Mouse (Mus musculus) retina, postnatal 1 day (tissue): ENCODE results near the gene Mycl.
A peak's percentile ranks its signal among the peaks of the same experiment; 100 is the strongest.

Experiments used
- DNase-seq: peaks from one replicate; pipeline ENCODE4 v3.0.0-alpha.2; 2012

The Mycl gene

DNA sequence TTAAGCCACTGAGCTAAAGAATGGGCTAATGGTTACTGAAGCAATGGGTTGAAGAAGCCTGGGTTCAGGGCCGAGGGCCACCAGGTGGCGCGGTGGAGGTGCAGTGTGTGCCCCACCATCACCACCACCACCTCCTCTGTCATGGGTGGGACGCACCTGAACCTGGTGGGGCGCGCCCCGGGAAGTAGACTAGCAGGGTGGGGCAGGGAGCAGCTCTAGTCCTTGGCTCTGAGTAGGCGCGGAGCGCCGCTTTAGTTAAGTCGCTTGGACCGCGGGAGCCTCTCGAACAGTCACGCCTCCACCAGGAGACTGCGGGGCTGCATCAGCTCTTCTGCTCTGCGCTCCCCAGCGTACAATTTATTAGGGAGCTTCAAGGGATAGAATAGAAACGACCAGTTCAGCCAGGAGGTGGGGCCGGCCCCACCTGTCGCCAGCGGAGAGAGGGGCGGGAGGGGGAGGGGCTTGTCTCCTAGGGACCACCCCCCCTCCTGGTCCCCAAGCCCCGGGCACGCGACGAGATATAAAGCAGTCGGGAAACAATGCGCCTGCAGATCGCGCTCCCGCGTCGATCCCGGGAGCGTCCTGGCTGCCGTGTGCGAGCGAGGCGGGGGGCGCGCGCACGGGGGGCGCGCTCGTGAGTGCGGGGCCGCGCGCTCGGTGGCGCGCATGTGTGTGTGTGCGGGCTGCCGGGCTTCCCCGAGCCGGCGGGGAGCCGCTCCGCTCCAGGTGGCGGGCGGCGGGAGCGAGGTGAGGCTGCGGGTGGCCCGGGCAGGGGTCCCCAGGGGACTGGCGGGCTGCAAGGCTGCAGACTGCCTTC, at the start of gene Mycl:
Mycl (plus strand) TSS at position 249 of the 817 bp plus-strand sequence.
- DNase-seq, result peak; percentile 96

DNA sequence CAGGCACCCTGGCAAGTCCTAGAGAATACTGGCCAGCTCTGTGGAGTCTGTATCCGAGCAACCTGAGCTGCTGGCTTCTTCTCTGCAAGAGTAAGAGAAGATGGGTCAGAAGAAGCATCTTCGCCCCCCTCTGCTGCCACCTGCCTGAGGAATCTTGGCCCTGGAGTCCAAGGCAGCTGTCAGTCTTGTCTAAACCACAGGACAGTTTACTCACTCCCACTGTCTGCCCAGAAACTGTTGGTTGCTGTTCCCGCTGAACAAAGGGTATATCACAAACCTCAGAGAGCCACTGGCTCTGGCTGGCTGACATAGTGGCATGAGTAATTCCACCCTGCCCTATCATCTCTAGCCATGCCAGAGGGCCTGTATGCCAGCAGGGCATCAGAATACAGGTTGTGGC, 48.2 kb upstream of the Mycl start:
- DNase-seq, result no peak

DNA sequence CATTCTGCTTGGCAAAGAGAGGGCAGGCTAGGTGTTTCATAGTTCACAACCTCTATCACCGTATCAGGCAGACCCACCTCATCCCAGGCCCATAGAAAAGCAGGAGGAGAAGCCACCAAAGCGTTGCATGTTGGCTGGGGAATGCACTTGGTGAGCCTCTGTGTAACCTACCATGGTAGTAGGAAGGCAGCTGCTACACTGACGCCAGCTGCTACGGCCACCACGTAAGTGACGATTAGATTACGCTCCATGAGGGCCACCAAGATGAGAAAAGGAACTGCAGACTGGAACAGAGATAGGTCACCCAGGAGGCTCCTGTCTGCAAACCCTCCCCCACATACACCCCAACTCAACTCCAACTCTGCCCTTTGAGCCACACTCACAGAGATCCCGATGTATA, 46.4 kb upstream of the Mycl start:
- no peak for DNase-seq

DNA sequence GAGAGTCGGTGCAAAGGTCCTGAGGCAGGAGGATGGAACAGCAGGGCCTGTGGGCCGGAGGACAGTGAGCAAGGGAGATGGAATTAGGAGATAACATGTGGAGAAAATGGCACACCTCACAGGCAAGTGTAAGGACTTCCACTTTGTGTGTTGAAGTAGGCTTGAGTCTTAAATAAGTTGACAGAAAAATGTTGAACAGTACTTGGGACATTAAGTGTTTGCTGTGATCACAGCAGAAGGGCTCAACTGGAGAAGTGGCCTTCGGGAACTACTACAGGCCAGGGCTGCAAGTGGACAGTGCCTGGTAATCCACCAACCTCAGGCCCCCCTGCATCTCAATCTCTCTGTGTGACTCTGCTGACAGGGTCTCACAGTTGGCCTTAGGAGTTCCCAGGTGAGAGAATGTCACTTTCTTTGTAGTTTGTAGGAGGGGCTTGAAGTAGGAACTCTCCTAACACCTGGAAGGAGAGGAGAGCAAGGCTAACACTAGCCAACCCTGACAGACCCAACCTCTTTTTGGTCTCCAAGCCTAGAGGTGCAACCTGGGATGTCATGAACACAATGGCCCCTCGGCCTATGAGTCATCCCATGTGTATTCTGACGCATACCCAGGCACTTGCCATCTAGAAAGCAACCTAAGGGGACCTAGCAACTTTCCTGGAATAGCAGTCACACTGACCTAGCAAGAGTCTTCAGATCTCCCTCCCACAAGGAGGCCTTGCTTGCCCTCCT, 40.6 kb upstream of the Mycl start:
- DNase-seq, result no peak

DNA sequence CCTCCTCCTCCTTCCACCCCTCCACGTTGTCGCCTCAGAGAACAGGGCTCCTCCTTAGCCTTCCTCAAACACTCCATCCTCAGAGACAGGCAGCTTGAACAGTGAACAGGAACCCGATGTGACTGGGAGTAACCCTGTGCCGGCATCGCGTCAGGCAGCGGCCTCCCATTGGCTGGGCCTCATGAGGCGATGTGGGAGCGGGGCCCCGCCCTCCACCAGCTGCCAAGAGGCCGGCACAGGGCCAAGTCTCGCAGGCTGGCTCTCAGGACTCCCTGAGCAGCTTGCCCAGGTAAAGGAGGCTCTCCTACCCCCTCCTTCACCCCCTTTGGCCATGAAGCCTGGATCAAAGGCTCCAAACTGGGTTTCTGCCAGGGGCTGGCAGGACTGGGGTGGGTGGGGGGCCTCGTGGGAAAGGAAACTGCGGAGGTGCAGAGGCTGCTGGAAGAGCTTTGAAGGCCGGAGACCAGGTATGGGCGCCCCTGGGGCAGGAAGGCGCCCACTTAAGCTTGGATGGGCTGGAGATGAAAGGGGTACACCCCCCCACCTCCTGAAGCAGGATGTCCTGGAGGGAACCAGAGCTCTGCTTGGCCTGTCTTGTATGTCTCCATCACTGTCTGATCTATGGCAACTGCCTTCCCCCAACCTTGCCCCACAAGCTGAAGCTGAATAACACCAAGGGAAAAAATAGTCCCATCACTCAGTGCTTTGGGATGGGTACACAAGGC, 39.9 kb upstream of the Mycl start:
- DNase-seq, result peak; percentile 94

DNA sequence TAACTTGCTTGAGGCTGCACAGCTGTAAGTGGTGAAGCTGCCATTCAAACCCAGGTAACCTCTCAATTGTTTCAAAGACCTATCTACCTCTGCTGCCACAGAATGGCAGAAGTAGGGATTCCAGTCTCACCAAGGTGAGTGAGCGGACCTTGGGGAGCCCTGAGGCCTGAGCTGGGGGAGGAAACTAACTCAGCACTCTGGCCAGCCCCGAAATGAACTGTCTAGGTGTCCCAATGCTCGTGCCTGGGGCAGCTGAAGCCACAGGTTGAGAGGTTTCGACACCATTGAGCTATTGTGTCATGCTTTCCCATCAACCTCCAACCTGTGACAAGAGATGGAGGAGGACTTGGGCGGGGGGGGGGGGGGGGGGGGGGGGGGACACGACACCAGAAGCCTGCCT, 39.2 kb upstream of the Mycl start:
- no peak for DNase-seq

DNA sequence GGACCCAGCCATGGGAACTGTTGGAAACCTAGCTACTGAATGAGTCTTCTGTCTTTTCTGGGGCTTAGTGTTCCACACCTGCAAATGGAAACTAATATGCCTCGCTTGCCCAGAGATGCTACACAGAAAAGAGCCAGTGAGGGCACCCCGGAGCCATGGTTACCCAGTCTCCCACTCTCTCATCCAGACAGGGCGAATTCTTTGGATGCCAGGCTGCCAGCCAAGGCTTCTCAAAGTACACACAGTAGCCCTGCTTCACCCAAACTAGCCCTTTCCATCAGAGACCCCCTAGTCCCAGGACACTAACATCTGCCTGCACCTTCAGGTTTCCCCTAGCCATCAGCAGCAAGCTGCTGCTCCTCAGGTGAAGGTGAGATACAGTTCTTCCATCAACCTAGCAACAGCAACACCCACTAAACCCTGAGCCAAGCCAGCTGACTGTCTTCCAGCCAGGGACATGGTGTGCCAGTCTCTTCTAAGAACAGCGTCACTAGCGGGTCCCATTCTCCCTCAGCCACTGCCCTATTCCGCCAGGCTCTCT, 36.9 kb upstream of the Mycl start:
- DNase-seq, result no peak

DNA sequence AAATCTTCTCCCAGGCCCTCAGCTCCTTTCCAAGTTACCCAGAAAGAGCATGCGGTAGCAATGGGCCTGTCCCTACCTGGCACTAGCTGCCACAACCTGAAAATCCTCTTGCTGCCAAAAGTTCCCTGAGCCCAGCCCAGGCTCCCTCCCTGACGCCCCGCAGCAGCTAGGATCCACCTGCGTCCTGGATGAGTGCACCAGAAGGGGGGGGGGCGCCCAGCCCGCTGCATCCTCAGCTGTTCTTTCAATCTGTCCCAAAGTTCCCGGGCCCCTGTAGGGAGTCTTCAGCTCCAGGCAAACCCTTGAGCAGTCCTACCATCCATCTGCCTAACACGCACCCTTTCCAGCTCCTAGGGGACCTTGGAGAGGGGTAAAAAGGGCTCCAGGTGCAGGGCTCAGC, 35.6 kb upstream of the Mycl start:
- peak; percentile 36 for DNase-seq

DNA sequence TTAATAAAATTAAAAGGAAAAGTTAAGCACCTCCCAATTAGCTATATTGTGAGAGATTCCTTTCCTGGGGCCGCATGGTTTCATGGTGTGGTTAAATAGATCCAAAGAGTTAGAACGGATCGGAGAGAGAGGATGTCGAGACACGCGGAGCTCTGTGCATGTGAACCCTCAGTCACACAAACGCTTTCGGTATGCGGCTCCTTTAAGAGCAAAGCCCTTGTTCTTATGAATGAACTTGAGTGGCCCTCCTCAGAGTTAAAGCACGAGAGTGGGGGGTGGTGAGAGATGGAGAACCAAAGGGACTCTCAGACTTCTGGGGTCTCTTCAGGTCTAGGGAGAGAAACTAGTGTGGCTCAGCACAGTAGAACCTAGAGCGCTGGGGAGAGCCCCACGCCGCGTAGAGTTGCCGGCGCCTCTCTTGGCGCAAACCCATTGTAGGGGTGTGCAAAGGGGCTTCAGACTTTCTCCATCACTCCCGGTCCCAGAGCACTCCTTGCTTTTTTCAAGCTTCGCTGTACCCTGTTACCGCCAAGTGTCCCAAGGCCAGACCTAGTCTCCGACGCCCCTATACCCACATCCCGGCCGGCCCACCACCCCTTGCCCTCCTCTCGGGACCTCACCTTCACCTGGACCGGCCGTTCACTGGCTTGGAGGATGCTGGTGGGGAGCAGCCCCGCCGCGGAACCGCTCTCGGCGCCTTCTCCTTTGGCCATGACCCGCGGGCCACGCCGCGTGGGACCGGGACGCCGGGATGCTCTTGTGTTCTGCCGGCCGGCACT, 34.9 kb upstream of the Mycl start:
- DNase-seq, result peak; percentile 66

DNA sequence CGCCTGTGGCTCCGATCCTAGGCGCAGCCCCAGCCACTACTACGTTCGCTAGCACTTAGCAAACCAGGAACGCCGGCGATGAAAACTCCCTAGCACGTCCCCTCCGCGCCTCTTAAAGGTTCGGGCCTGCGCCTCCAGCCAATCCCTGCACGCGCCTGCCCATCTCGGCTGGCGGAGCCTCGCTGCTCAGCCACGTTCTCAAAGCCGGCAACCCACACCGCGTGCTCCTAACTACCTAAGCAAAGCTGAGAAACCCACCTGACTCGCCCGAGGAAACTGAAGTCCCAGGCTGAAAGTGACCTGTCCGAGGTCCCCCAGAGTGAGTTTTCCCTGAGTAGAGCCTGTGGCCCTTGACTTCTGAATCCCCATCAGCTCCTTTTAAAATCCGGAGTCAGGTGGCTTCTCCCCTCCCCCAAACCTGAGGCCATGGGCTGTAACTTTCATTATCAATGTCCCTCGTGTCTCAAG, 34.3 kb upstream of the Mycl start, which contains the start of gene Mfsd2a:
Mfsd2a (minus strand) TSS at position 89 of the 468 bp plus-strand sequence.
- DNase-seq, result peak; percentile 71

DNA sequence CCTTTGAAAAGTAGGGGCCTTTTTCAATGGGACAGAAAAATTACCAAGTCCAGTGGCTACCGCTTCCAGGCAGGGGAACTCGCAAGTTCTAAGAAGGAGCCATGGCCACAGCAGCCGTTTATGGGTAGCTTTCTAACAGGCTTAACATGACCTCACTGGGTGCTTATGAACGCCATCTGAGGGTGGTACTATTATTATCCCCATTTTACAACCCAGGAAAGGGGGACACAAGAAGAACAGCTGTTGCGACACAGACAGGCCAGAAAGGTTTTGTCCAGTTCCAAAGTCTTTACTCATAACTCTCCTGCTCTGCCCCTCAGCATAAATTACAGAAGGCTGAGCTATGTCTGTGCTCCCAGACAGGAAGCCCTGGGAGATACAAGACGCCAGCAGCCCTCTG, 33.9 kb upstream of the Mycl start:
- DNase-seq, result no peak

DNA sequence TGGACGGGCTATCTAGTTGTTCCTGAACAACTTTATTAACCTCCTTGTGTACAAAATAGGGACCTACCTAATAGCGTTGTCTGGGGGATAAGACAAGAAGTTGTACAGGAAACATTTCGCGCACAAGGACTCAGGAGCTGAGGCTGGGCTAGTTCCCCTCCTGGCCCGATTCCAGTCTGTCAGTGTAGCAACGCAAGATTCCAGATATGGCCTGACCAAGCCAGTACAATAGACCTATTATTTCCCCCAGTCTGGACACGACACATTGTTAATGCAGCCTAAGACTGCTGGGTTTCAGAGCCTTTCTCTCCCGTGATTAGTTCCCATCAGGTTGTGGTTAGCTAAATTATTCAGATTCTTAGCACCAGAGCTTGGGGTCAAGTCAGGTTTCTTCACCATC, 32.7 kb upstream of the Mycl start:
- DNase-seq, result peak; percentile 86

DNA sequence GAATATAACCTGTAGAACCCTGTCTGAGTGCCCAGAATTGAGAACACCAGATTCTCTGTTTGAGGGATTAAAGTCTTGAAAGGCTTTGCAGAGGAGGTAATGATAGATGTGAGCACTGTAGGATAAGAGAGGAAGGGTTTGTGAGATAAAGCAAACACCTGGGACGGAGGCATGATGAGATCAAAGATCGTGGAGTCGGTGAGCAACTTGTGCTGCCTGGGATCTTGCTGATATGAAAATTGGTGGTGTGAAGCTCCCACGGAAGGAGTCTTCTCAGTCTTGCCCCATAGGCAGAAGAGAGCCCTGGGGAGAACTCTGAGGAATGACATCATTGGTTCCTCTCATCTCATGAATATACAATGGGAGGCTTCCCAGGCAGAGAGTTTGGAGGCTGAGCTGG, 27.3 kb upstream of the Mycl start:
- no peak for DNase-seq

DNA sequence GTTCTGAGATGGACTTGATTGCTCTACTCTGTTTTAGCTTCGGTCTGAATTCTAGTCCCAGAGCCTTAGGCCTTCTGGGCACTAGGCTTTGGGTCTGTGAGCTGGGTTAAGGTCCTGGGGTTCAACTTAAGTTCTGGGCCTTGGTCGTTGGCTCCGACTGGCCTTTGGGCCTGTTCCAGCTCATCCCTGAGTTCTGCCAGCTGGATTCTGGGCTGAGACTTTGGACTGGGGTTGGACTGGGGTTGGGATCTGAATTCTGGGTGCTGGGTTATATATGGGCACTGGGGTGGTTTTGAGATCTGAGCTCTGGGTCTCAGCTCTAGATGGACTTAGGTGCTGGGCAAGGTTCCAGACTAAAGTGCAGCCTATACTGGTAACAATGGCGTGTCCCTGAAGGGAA, 24.3 kb upstream of the Mycl start:
- DNase-seq, result no peak

DNA sequence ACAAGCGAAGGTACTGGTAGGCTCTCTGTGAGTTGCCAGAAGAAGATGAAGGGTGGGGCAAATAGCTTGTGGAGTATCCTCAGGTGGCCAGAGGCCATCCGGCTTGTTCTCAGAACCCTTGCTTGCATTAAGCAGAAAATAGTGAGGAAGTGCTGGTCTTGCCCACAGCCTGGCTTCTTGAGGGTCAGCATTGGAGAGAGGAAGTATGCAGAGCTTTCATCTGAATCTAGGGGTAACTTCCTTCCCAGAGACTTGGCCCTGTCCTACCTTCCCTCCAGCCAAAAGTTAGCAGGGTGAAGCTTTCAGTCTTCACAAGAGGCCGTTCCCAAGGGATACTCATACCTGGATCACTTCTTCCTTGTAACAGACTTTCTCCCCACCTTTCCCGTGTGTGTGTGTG, 23.8 kb upstream of the Mycl start:
- no peak for DNase-seq

DNA sequence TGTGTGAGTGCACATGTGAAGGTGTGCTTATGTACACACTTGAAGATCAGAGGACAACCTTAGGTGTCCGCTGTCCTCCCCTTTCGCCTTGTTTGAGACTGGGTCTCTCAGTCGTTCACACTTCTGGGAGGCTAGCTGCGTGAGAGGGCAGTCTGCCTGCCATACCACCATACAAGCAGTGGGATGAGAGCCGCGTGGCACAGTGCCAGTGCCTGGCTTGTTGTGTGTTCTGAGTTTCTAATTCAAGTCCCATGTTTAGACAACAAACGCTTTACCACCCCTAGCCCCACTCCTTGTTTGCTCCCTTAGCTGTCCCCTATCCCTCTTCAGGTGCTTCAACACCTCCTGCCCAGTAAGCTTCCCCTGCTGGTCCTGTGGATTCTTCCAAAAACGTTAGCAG, 23.4 kb upstream of the Mycl start:
- DNase-seq, result no peak

DNA sequence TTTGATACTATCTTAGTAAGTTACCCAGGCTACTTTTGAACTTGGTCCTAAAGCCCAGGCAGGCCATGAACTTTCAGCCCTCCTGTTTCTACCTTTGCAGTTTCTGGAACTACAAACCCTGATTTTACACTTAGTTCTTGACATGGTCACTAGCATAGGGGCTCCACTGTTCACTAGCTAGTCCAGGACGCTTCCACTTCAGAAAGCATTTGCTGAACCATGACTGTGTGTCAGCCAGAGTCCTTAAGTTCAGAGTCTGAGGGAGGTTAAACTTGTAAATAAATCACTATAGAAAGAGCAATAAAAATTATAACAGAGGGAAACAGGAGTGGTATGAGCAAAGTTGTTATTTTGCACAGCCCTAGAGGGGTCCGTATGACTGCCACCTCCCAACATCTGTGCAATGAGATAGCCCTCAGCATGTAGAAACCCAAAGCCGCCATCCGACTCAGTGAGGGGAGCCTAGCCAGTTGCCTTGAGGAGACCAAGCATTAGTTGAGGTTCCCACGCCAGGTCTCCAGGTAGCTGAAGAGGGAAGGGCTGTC, 20.4 kb upstream of the Mycl start:
- DNase-seq, result no peak

DNA sequence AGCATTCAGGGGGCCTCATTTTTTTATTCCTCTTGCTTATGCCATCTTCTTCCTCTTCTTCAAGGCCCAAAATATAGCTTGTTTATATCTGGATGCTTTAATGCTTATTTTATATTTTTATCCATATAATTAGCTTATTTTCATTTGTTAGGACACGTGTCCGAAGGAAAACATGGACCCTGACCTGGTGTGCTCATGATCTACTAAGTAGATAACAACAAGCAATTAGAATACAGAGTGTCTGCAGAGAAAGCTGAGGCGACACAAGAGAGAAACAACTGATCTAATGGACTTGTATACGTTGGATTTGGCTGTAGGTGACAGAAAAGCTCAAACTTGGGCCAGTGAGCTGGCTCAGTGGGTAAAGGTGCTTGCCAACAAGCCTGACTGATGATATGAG, 18.6 kb upstream of the Mycl start:
- no peak for DNase-seq

DNA sequence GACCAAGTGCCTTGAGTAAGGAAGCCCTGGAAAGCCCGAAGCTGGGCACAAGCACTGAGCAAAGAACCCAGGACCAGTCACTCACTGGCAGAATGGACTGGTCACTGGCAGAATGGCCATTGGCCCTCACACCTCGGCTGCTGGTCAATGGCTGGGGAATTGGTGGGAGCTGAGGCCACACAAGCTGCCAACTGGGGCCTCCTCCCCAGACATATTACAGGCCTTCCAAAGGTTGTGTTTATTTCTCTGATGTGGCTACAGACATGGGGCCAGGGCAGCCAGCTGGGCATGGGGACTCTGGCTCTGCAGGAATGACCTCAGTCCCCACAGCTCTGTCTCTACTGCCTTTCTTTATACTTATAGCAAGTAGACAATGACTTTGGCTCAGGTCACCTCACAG, 16.6 kb upstream of the Mycl start:
- no peak for DNase-seq

DNA sequence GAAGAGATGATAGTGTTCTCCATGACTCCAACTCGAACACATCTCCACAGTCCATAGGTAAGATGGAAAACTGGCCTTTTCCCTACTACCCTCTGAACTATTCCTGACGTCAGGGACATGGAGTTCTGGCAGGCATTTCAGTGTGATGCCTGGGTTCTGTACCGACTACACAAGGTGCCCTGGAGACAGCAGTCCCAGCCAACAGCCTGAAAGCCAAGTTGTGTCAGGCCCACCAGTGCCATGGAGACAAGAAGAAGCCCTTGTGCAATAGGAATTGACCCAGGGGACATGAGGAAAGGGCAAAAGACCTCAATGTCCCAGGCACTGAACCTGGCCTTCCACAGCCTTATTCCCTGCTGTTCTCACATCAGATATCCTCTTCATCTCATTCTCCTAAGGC, 15.6 kb upstream of the Mycl start:
- no peak for DNase-seq

DNA sequence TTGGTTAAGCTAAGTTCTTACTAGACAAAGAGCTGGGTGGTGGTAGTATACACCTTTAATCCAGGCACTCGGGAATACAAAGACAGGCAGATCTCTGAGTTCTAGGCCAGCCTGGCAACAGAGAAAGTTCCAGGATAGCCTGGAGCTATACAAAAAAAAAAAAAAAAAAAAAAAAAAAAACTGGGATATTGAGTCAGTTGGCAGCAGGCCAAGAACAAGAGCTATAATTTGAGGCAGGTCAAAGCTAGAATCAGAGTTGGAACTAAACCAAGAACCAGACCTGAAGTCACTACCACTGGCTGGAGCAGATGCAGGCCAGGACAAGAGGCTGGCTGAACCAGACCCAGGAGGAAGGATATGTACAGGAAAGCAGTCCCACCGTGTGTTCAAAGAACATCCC, 14.8 kb upstream of the Mycl start:
- no peak for DNase-seq

DNA sequence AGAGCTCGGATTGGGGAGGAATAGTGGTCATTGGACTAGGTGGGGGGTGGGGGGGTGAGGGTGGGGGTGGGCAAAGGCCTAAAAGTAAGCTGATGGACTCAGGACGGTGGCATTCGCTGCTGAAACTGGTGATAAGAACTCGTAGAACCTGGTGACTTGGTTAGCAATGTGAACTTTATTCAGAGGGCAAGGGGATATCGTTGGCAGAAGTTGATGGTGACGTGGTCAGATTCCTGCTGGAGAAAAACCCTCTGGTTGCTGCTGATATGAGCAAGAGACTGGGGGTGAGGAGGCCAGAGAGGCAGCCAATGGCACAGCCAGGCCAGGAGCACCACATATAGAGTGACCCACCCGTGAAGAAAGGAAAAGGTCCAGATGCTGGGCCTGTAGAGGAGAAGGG, 14.2 kb upstream of the Mycl start:
- no peak for DNase-seq
